Mouse (Mus musculus): ENCODE results near the gene Gm37240.

DNA sequence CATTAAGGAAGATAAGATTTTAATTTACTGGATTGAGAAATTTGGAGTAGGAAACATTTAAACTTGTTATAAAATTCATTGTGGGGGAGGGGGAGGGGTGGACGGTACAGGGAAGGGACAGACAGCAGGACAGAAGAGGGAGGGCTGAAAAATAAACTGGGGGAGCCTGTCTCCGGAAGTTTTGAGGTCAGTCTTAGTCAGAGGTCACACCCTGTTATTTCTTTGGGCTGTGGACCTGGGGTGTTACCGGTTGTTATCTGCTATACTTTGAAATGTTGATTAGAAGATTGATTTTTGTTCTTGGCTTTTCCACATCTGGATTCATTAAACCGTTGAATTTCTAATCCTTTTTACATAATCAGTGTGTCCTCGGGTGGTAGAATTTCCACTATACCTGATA, 1061.3 kb downstream of the Gm37240 start:
- no peak for TF ChIP-seq CTCF (IDR thresholded peaks at IDR 0.05; ENCODE audit: borderline replicate concordance, insufficient read depth, low read depth, low read length)
- TF ChIP-seq POLR2A (IDR thresholded peaks at IDR 0.05; ENCODE audit: borderline replicate concordance, insufficient read depth, low read length), result no peak
